Mouse (Mus musculus) G1E (cell line): ENCODE results near the gene Panx3.

ENCODE experiments used
- CTCF ChIP-seq: IDR thresholded peaks from 2 replicates; pipeline ENCODE4 v1.5.1; 2012; ENCODE audit warnings: low read depth, low read length, inconsistent platforms, mixed read lengths
- GATA1 ChIP-seq: IDR thresholded peaks from 2 replicates; pipeline ENCODE4 v1.6.1; 2012; ENCODE audit warnings: borderline replicate concordance, low read length, inconsistent platforms, mixed read lengths
- POLR2AphosphoS5 ChIP-seq: IDR thresholded peaks from 2 replicates; pipeline ENCODE4 v1.6.1; 2012; ENCODE audit warnings: low read depth, low read length, inconsistent platforms; ENCODE audit not compliant: insufficient replicate concordance
- TAL1 ChIP-seq: conservative IDR thresholded peaks from 2 replicates; pipeline ENCODE4 v1.6.1; 2012; ENCODE audit warnings: low read depth, low read length, inconsistent platforms, mixed read lengths

DNA sequence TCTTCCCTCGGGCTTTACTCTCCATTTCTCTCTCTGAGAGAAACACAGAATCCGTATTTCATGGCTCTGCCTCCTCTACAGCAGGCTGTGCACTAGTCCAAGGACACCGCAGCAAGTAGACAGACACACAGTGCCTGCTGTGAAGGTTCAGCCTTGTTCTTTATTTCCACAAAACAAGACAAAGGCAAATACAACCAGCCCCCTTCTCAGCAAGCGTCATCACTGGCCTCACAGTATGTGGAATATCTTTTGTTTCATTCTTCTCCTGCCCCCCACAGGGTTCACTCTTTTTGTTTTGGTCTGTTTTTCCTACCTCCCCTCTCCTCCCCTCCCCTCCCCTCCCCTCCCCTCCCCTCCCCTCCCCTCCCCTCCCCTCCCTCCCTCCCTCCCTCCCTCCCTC lies 40.5 kb downstream of the Panx3 start:
- TF ChIP-seq GATA1 (no peak), POLR2AphosphoS5 (no peak), CTCF (no peak), TAL1 (no peak)
